Mouse (Mus musculus) kidney, postnatal 36 days (tissue): Measurements from ENCODE around the gene Igdcc3.
"Not testable (repeated sequence)": the region's sequence is repeated elsewhere in the genome, so short reads cannot be mapped to it uniquely, and the experiment has no call there.

Source experiments
- DNase-seq, 2 experiments: peaks; one replicate each; pipeline ENCODE4 v3.0.0; 2021 to 2022; ENCODE audit warnings: mixed read lengths in 2 of 2

Igdcc3 gene

GRCm38 (mm10) chr9:65207041-65207815 is 66.2 kb downstream of the Igdcc3 start:
- DNase-seq: not testable (repeated sequence)

- no peak for DNase-seq
These were observed 67.5 kb downstream of the Igdcc3 start for GRCm38 (mm10) chr9:65208293-65209179.

GRCm38 (mm10) chr9:65211598-65211997 is 70.6 kb downstream of the Igdcc3 start:
- DNase-seq: no peak

- DNase-seq: peak; percentile 61 to 64
These were observed 73.4 kb downstream of the Igdcc3 start for GRCm38 (mm10) chr9:65214425-65214777.

- peak; percentile 94 to 96 for DNase-seq
These were observed 73.9 kb downstream of the Igdcc3 start for GRCm38 (mm10) chr9:65214778-65215493.

- peak in 1 of 2 experiments; percentile 57 for DNase-seq
These were observed 74.6 kb downstream of the Igdcc3 start for GRCm38 (mm10) chr9:65215494-65216126.

GRCm38 (mm10) chr9:65216972-65217371 is 76.0 kb downstream of the Igdcc3 start:
- no peak for DNase-seq

- peak; percentile 57 to 73 for DNase-seq
These were observed 76.7 kb downstream of the Igdcc3 start for GRCm38 (mm10) chr9:65217661-65218060.

- DNase-seq: no peak
These were observed 77.9 kb downstream of the Igdcc3 start for GRCm38 (mm10) chr9:65218916-65219315.

- DNase-seq: not testable (repeated sequence)
These were observed 79.4 kb downstream of the Igdcc3 start for GRCm38 (mm10) chr9:65220398-65220797.

- no peak for DNase-seq
These were observed 82.9 kb downstream of the Igdcc3 start for GRCm38 (mm10) chr9:65223927-65224326.

GRCm38 (mm10) chr9:65225795-65226194 is 84.8 kb downstream of the Igdcc3 start:
- peak in 1 of 2 experiments; percentile 62 for DNase-seq

GRCm38 (mm10) chr9:65230250-65230649 is 89.3 kb downstream of the Igdcc3 start:
- no peak for DNase-seq

GRCm38 (mm10) chr9:65231284-65231683 is 90.3 kb downstream of the Igdcc3 start:
- no peak for DNase-seq

GRCm38 (mm10) chr9:65233243-65233985 is 92.4 kb downstream of the Igdcc3 start:
- DNase-seq: no peak

- DNase-seq: no peak
These were observed 93.7 kb downstream of the Igdcc3 start for GRCm38 (mm10) chr9:65234734-65235133.
